Mouse (Mus musculus): ENCODE results near the gene Srd5a3. TPM values are rescaled to one million over a fixed set of nuclear protein-coding genes. Genes with fewer than 3 reads are reported as not detected.

The Srd5a3 gene
- total and polyA plus RNA-seq, 3 experiments, result 8.6 to 17.0 (median 10.0) TPM

- peaks cover 5% of the 10 kb centered on the region for H3K4me1 ChIP-seq (ENCODE audit: control insufficient read depth, insufficient read depth, low read length)
- no peaks in the 10 kb centered on the region for H3K36me3 ChIP-seq (ENCODE audit: control insufficient read depth, insufficient read depth, low read length)
- WGBS, result 61% methylated on average over 1 of the region's 1 CpGs
- no peaks in the 10 kb centered on the region for H3K27me3 ChIP-seq (ENCODE audit: control insufficient read depth, insufficient read depth, low read length)
- no peaks in the 10 kb centered on the region for H3K79me2 ChIP-seq (replicated peaks; ENCODE audit: control insufficient read depth, insufficient read depth, low read length)
- H3K9ac ChIP-seq (ENCODE audit: low read depth, low read length), result no peak overlapping the region
- intact Hi-C loops (cut with DNase I), result no loop called here
- TF ChIP-seq CTCF (IDR thresholded peaks at IDR 0.05) (no peak), POLR2A (IDR thresholded peaks at IDR 0.05; ENCODE audit: insufficient read depth, low read depth, low read length) (no peak), EP300 (IDR thresholded peaks at IDR 0.05; ENCODE audit: insufficient read depth, low read depth, low read length) (no peak)
- H3K27ac ChIP-seq, result no peak overlapping the region
- DNase-seq, result peak; percentile 54 to 60
- no peak overlapping the region for H3K4me3 ChIP-seq
Observed at GRCm38 (mm10) chr5:76135644-76136043, 4.4 kb upstream of the Srd5a3 start.

- Histone ChIP-seq H3K4me1 (ENCODE audit: control insufficient read depth, insufficient read depth, low read length) (peaks cover 6% of the 10 kb centered on the region), H3K27ac (no peak overlapping the region), H3K4me3 (no peak overlapping the region), H3K79me2 (replicated peaks; ENCODE audit: control insufficient read depth, insufficient read depth, low read length) (no peaks in the 10 kb centered on the region), H3K36me3 (ENCODE audit: control insufficient read depth, insufficient read depth, low read length) (no peaks in the 10 kb centered on the region), H3K9ac (ENCODE audit: low read depth, low read length) (no peak overlapping the region), H3K27me3 (ENCODE audit: control insufficient read depth, insufficient read depth, low read length) (no peaks in the 10 kb centered on the region)
- TF ChIP-seq CTCF (IDR thresholded peaks at IDR 0.05) (no peak), EP300 (IDR thresholded peaks at IDR 0.05; ENCODE audit: insufficient read depth, low read depth, low read length) (no peak), POLR2A (IDR thresholded peaks at IDR 0.05; ENCODE audit: insufficient read depth, low read depth, low read length) (no peak)
- intact Hi-C loops (cut with DNase I), result no loop called here
- WGBS, result 93% methylated on average over 3 of the region's 3 CpGs
- DNase-seq, result no peak
Observed at GRCm38 (mm10) chr5:76136271-76136670, 3.8 kb upstream of the Srd5a3 start.

- H3K79me2 ChIP-seq (replicated peaks; ENCODE audit: control insufficient read depth, insufficient read depth, low read length), result no peaks in the 10 kb centered on the region
- 97% methylated on average over 1 of the region's 1 CpGs for WGBS
- H3K4me1 ChIP-seq (ENCODE audit: control insufficient read depth, insufficient read depth, low read length), result peaks cover 8% of the 10 kb centered on the region
- H3K36me3 ChIP-seq (ENCODE audit: control insufficient read depth, insufficient read depth, low read length), result no peaks in the 10 kb centered on the region
- H3K4me3 ChIP-seq, result no peak overlapping the region
- intact Hi-C loops (cut with DNase I), result no loop called here
- H3K27me3 ChIP-seq (ENCODE audit: control insufficient read depth, insufficient read depth, low read length), result no peaks in the 10 kb centered on the region
- H3K27ac ChIP-seq, result no peak overlapping the region
- TF ChIP-seq CTCF (IDR thresholded peaks at IDR 0.05) (no peak), POLR2A (IDR thresholded peaks at IDR 0.05; ENCODE audit: insufficient read depth, low read depth, low read length) (no peak), EP300 (IDR thresholded peaks at IDR 0.05; ENCODE audit: insufficient read depth, low read depth, low read length) (no peak)
- no peak overlapping the region for H3K9ac ChIP-seq (ENCODE audit: low read depth, low read length)
- DNase-seq, result no peak
Observed at GRCm38 (mm10) chr5:76137586-76137985, 2.5 kb upstream of the Srd5a3 start.

- Histone ChIP-seq H3K36me3 (ENCODE audit: control insufficient read depth, insufficient read depth, low read length) (no peaks in the 10 kb centered on the region), H3K27ac (no peak overlapping the region), H3K27me3 (ENCODE audit: control insufficient read depth, insufficient read depth, low read length) (no peaks in the 10 kb centered on the region), H3K79me2 (replicated peaks; ENCODE audit: control insufficient read depth, insufficient read depth, low read length) (no peaks in the 10 kb centered on the region), H3K9ac (ENCODE audit: low read depth, low read length) (no peak overlapping the region), H3K4me3 (no peak overlapping the region), H3K4me1 (ENCODE audit: control insufficient read depth, insufficient read depth, low read length) (peaks cover 8% of the 10 kb centered on the region)
- intact Hi-C loops (cut with DNase I), result loop anchor here (2.0 kb wide), 1 partner anchor 45 kb away; the partner anchor contains the start of gene Tmem165
- no peak for DNase-seq
- TF ChIP-seq CTCF (IDR thresholded peaks at IDR 0.05) (no peak), EP300 (IDR thresholded peaks at IDR 0.05; ENCODE audit: insufficient read depth, low read depth, low read length) (no peak), POLR2A (IDR thresholded peaks at IDR 0.05; ENCODE audit: insufficient read depth, low read depth, low read length) (no peak)
- WGBS, result 75% methylated on average over 1 of the region's 1 CpGs
Observed at GRCm38 (mm10) chr5:76138071-76138470, 2.0 kb upstream of the Srd5a3 start.

- intact Hi-C loops (cut with DNase I), result loop anchor here (2.0 kb wide), 1 partner anchor 44 kb away; the partner anchor contains the start of gene Tmem165
- no peaks in the 10 kb centered on the region for H3K27me3 ChIP-seq (ENCODE audit: control insufficient read depth, insufficient read depth, low read length)
- WGBS, result 48% methylated on average over 10 of the region's 10 CpGs
- DNase-seq, result no peak
- H3K9ac ChIP-seq (ENCODE audit: low read depth, low read length), result no peak overlapping the region
- H3K4me3 ChIP-seq, result no peak overlapping the region
- H3K27ac ChIP-seq, result no peak overlapping the region; the same call in 1 of the 2 replicates
- peaks cover 8% of the 10 kb centered on the region for H3K4me1 ChIP-seq (ENCODE audit: control insufficient read depth, insufficient read depth, low read length)
- no peaks in the 10 kb centered on the region for H3K79me2 ChIP-seq (replicated peaks; ENCODE audit: control insufficient read depth, insufficient read depth, low read length)
- TF ChIP-seq EP300 (IDR thresholded peaks at IDR 0.05; ENCODE audit: insufficient read depth, low read depth, low read length), result no peak
- TF ChIP-seq POLR2A (IDR thresholded peaks at IDR 0.05; ENCODE audit: insufficient read depth, low read depth, low read length), result no peak
- no peak for TF ChIP-seq CTCF (IDR thresholded peaks at IDR 0.05)
- no peaks in the 10 kb centered on the region for H3K36me3 ChIP-seq (ENCODE audit: control insufficient read depth, insufficient read depth, low read length)
Observed at GRCm38 (mm10) chr5:76138512-76138911, 1.6 kb upstream of the Srd5a3 start.

GRCm38 (mm10) chr5:76139171-76139671 lies 850 bp upstream of the Srd5a3 start:
- WGBS, result 41% methylated on average over 7 of the region's 7 CpGs
- H3K27ac ChIP-seq, result peak overlapping the region; percentile 100
- H3K4me3 ChIP-seq, result no peak overlapping the region
- H3K36me3 ChIP-seq (ENCODE audit: control insufficient read depth, insufficient read depth, low read length), result no peaks in the 10 kb centered on the region
- peaks cover 8% of the 10 kb centered on the region for H3K4me1 ChIP-seq (ENCODE audit: control insufficient read depth, insufficient read depth, low read length)
- no peaks in the 10 kb centered on the region for H3K27me3 ChIP-seq (ENCODE audit: control insufficient read depth, insufficient read depth, low read length)
- H3K9ac ChIP-seq (ENCODE audit: low read depth, low read length), result no peak overlapping the region
- intact Hi-C loops (cut with DNase I), result loop anchor here (2.0 kb wide), 1 partner anchor 44 kb away; the partner anchor contains the start of gene Tmem165
- H3K79me2 ChIP-seq (replicated peaks; ENCODE audit: control insufficient read depth, insufficient read depth, low read length), result no peaks in the 10 kb centered on the region
- TF ChIP-seq EP300 (IDR thresholded peaks at IDR 0.05; ENCODE audit: insufficient read depth, low read depth, low read length) (no peak), CTCF (IDR thresholded peaks at IDR 0.05) (no peak), POLR2A (IDR thresholded peaks at IDR 0.05; ENCODE audit: insufficient read depth, low read depth, low read length) (no peak)
- DNase-seq, result peak; percentile 37 to 43
